Mouse (Mus musculus) MEL (cell line): ENCODE measurements around the gene Erg.

Experiments used
- MYB ChIP-seq: IDR thresholded peaks from 2 replicates; pipeline ENCODE4 v1.6.1; 2011; ENCODE audit warnings: mild to moderate bottlenecking, low read depth, low read length, improper control_type of control experiment
- POLR2AphosphoS5 ChIP-seq: IDR thresholded peaks from 2 replicates; pipeline ENCODE4 v1.6.1; 2012; ENCODE audit warnings: low read depth, borderline replicate concordance, mild to moderate bottlenecking, inconsistent platforms, low read length, moderate library complexity, mixed read lengths
- TBP ChIP-seq: IDR thresholded peaks from 2 replicates; pipeline ENCODE4 v1.8.0; 2011; ENCODE audit warnings: low read depth, low read length, improper control_type of control experiment

GRCm38 (mm10) chr16:95413401-95413959, 172.9 kb downstream of the Erg start:
- TF ChIP-seq MYB = no peak
- no peak for TF ChIP-seq POLR2AphosphoS5
- no peak for TF ChIP-seq TBP
